Mouse (Mus musculus) limb, embryonic 15.5 days (tissue): ENCODE data around the gene Susd4. TPM values are rescaled to one million over a fixed set of nuclear protein-coding genes. Genes with fewer than 3 reads are reported as not detected.

ENCODE experiments used
- ATAC-seq: fragments of 200-750 bp; cut with Nextera tagmentation; 2 replicates; pipeline ENCODE4 v1.8.0; 2017; ENCODE audit warnings: low read depth, moderate TSS enrichment; ENCODE audit not compliant: insufficient number of reproducible peaks, low FRiP score, low TSS enrichment
- H3K27ac ChIP-seq: fragments of 300-500 bp; sonication (generic); 2 replicates; pipeline ENCODE4 v1.5.1; 2015; ENCODE audit warnings: moderate library complexity, mild to moderate bottlenecking, inconsistent platforms
- H3K27me3 ChIP-seq: fragments of 300-500 bp; sonication (generic); 2 replicates; pipeline ENCODE4 v1.6.1; 2015; ENCODE audit warnings: inconsistent platforms
- H3K36me3 ChIP-seq: fragments of 300-500 bp; sonication (generic); 2 replicates; pipeline ENCODE4 v1.6.1; 2015; ENCODE audit warnings: inconsistent platforms
- H3K4me1 ChIP-seq: fragments of 300-500 bp; sonication (generic); 2 replicates; pipeline ENCODE4 v1.6.1; 2015; ENCODE audit warnings: inconsistent platforms
- H3K4me2 ChIP-seq: fragments of 300-500 bp; sonication (generic); 2 replicates; pipeline ENCODE4 v1.6.1; 2015; ENCODE audit warnings: mild to moderate bottlenecking, inconsistent platforms
- H3K4me3 ChIP-seq: fragments of 300-500 bp; sonication (generic); 2 replicates; pipeline ENCODE4 v1.5.1; 2015; ENCODE audit warnings: mild to moderate bottlenecking, inconsistent platforms
- H3K9ac ChIP-seq: fragments of 300-500 bp; sonication (generic); 2 replicates; pipeline ENCODE4 v1.6.1; 2015; ENCODE audit warnings: inconsistent platforms
- H3K9me3 ChIP-seq: fragments of 300-500 bp; sonication (generic); 2 replicates; pipeline ENCODE4 v1.6.1; 2016; ENCODE audit warnings: inconsistent platforms
- WGBS: fragments of 180-500 bp; shearing (Covaris S2); methylation state at CpG from one replicate; pipeline ENCODE4 v1.1.7; 2015; 5-methylcytosine and 5-hydroxymethylcytosine counted together
- polyA plus RNA-seq: library from polyadenylated mRNA; unstranded; fragments of >200 nt; fragmentation: Nextera tagmentation; extraction: Ambion mirVana; gene quantifications from 2 replicates; pipeline ENCODE4 v1.2.1, GENCODE M21; 2015

The Susd4 gene
- polyA plus RNA-seq, result 12.8 and 14.4 TPM in 2 replicates

GRCm38 (mm10) chr1:182763716-182764461 is at the start of gene Susd4:
TSS of gene Susd4 (plus strand) at chr1:182763860.
- peak; percentile 69 for ATAC-seq
- no peaks in the 10 kb centered on the region for H3K9me3 ChIP-seq
- H3K9ac ChIP-seq, result peak within 1 kb of the TSS; percentile 24
- WGBS, result under 1% methylated on average over 86 of the region's 95 CpGs
- peak within 1 kb of the TSS; percentile 39; the same call in 1 of the 2 replicates for H3K27ac ChIP-seq
- peak within 1 kb of the TSS; percentile 66 for H3K4me3 ChIP-seq
- H3K4me1 ChIP-seq, result peaks cover 20% of the 10 kb centered on the region
- H3K27me3 ChIP-seq, result peaks cover 27% of the 10 kb centered on the region
- no peaks in the 10 kb centered on the region for H3K36me3 ChIP-seq
- H3K4me2 ChIP-seq, result peak within 1 kb of the TSS; percentile 94

GRCm38 (mm10) chr1:182714236-182714935 is 49.3 kb upstream of the Susd4 start:
- no peaks in the 10 kb centered on the region for H3K27me3 ChIP-seq
- no peaks in the 10 kb centered on the region for H3K9me3 ChIP-seq
- H3K4me3 ChIP-seq, result no peak overlapping the region
- ATAC-seq, result no peak
- no peaks in the 10 kb centered on the region for H3K36me3 ChIP-seq
- H3K4me2 ChIP-seq, result no peak overlapping the region
- no peak overlapping the region for H3K27ac ChIP-seq
- H3K9ac ChIP-seq, result no peak overlapping the region
- 69% methylated on average over 6 of the region's 6 CpGs for WGBS
- H3K4me1 ChIP-seq, result no peaks in the 10 kb centered on the region

GRCm38 (mm10) chr1:182727541-182727940 is 36.1 kb upstream of the Susd4 start:
- no peaks in the 10 kb centered on the region for H3K27me3 ChIP-seq
- no peak overlapping the region for H3K4me3 ChIP-seq
- 53% methylated on average over 12 of the region's 12 CpGs for WGBS
- H3K4me2 ChIP-seq, result no peak overlapping the region
- no peaks in the 10 kb centered on the region for H3K36me3 ChIP-seq
- no peaks in the 10 kb centered on the region for H3K9me3 ChIP-seq
- H3K27ac ChIP-seq, result no peak overlapping the region
- no peaks in the 10 kb centered on the region for H3K4me1 ChIP-seq
- H3K9ac ChIP-seq, result no peak overlapping the region
- ATAC-seq, result no peak

- no peak overlapping the region for H3K9ac ChIP-seq
- WGBS, result 83% methylated on average over 9 of the region's 9 CpGs
Observed at GRCm38 (mm10) chr1:182729002-182729401, 34.7 kb upstream of the Susd4 start.

DNA sequence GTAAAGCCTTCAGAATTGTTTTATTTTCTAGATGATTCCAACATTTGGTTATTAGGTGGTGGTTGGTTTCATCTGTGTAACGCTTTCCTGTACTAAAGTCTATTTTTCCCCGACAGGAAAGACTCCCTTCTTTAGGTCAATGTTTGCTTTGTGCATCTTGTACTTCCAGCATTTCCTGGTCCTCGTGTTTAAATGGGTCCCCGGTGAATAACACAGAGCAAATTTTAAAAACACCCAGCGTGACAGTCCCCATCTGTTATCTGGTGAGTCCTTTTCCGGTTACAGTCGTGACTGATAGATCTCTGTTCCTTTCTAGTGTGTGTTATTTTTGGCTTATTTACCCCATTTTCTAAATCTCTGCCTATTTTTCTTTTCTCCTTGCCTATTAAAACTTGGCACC is 31.0 kb upstream of the Susd4 start:
- no peaks in the 10 kb centered on the region for H3K9me3 ChIP-seq
- H3K9ac ChIP-seq, result no peak overlapping the region
- H3K27ac ChIP-seq, result no peak overlapping the region
- peaks cover 10% of the 10 kb centered on the region; the same call in 1 of the 2 replicates for H3K4me1 ChIP-seq
- ATAC-seq, result no peak
- H3K27me3 ChIP-seq, result no peaks in the 10 kb centered on the region
- WGBS, result 31% methylated on average over 7 of the region's 7 CpGs
- no peak overlapping the region for H3K4me3 ChIP-seq
- no peaks in the 10 kb centered on the region for H3K36me3 ChIP-seq
- no peak overlapping the region for H3K4me2 ChIP-seq

More at GRCm38 (mm10) chr1:182729002-182729401, 34.7 kb upstream of the Susd4 start:
- H3K4me1 ChIP-seq, result no peaks in the 10 kb centered on the region
- no peaks in the 10 kb centered on the region for H3K36me3 ChIP-seq
- no peak for ATAC-seq
- H3K4me3 ChIP-seq, result no peak overlapping the region
- H3K9me3 ChIP-seq, result no peaks in the 10 kb centered on the region
- H3K4me2 ChIP-seq, result no peak overlapping the region
- no peaks in the 10 kb centered on the region for H3K27me3 ChIP-seq
- H3K27ac ChIP-seq, result no peak overlapping the region

GRCm38 (mm10) chr1:182735891-182736290 is 27.8 kb upstream of the Susd4 start:
- Histone ChIP-seq H3K9ac (no peak overlapping the region), H3K27me3 (no peaks in the 10 kb centered on the region), H3K36me3 (no peaks in the 10 kb centered on the region), H3K4me2 (no peak overlapping the region), H3K4me1 (peaks cover 10% of the 10 kb centered on the region; the same call in 1 of the 2 replicates), H3K27ac (no peak overlapping the region), H3K9me3 (no peaks in the 10 kb centered on the region), H3K4me3 (no peak overlapping the region)
- no peak for ATAC-seq
- WGBS, result 51% methylated on average over 4 of the region's 4 CpGs

DNA sequence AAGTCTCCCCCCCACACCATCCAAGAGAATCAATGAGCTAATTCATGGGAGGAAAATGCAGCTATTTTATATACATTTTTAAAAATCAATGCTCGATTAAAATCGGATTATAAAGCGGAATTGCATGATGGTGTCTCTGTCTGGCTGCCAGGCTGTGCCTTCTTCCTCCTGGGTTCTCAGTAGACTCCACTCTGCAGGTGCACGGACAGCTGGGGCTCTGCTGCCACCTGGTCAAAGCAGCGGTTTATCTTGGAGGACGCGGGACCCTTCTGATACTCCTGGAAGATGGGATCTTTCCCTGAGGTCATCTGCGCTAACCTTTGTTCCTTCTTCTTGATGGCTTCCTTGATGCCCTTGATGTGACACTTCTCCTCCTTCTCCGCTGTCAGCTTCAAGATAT is 16.6 kb upstream of the Susd4 start:
- no peaks in the 10 kb centered on the region for H3K4me1 ChIP-seq

GRCm38 (mm10) chr1:182747834-182748233 is 15.8 kb upstream of the Susd4 start:
- WGBS, result 84% methylated on average over 17 of the region's 17 CpGs
- Histone ChIP-seq H3K4me3 (no peak overlapping the region), H3K4me2 (no peak overlapping the region), H3K27ac (no peak overlapping the region), H3K9ac (no peak overlapping the region), H3K9me3 (no peaks in the 10 kb centered on the region), H3K36me3 (no peaks in the 10 kb centered on the region), H3K4me1 (no peaks in the 10 kb centered on the region), H3K27me3 (0 out of 2 replicates have a peak, but pooled peaks cover 3% of the 10 kb centered on the region)
- no peak for ATAC-seq

More for the DNA sequence above, 16.6 kb upstream of the Susd4 start:
- WGBS, result 89% methylated on average over 9 of the region's 9 CpGs
- H3K9ac ChIP-seq, result no peak overlapping the region
- H3K27me3 ChIP-seq, result 0 out of 2 replicates have a peak, but pooled peaks cover 3% of the 10 kb centered on the region
- no peak overlapping the region for H3K4me2 ChIP-seq
- H3K27ac ChIP-seq, result no peak overlapping the region
- no peak for ATAC-seq
- H3K9me3 ChIP-seq, result no peaks in the 10 kb centered on the region
- H3K36me3 ChIP-seq, result no peaks in the 10 kb centered on the region
- H3K4me3 ChIP-seq, result no peak overlapping the region

DNA sequence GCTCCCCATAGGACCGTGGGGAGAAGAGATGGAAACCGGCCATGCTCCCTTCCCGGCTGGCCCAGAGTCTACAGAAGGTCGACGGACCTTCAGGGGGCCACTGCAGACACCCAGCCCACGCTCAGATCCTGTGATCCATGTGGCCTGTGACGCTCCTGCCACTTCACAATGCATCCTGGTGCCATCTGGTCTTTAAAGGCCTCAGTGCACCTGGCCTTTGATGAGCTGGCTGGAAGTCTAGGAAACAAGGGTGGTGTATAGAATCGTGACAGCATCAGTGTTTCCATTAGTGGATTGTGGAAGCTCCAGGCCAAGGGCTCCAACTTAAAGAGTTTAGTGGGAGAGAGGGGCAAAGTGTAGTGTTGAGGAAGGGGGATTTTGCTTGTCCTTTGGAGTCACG is 14.6 kb upstream of the Susd4 start, which contains the start of gene Ccdc185:
Gene Ccdc185 (minus strand): TSS at position 101 of the 400 bp plus-strand sequence.
- Histone ChIP-seq H3K9ac (no peak within 1 kb of the TSS), H3K4me3 (no peak within 1 kb of the TSS), H3K9me3 (no peaks in the 10 kb centered on the region), H3K36me3 (no peaks in the 10 kb centered on the region), H3K4me1 (no peaks in the 10 kb centered on the region), H3K4me2 (no peak within 1 kb of the TSS), H3K27ac (no peak within 1 kb of the TSS), H3K27me3 (0 out of 2 replicates have a peak, but pooled peaks cover 3% of the 10 kb centered on the region)
- no peak for ATAC-seq
- 83% methylated on average over 9 of the region's 9 CpGs for WGBS

DNA sequence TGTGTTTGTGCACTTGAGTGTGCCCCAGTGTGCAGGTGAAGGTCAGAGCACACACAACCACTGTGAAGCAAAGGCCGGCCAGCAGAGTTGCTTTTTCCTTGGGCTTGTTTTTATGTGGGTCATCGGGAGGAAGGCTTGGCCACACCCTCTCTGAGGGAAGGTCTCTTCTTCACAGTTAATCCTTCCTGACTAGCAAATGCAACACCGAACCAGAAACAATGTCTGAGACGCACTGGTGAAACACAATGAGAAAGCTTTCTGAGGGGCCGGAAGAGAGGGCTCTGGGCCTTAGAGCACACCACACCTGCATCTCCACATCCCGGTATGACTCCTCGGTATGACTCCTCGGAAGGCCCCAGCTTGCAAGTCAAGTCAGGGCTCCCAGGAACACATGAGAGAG is 12.4 kb upstream of the Susd4 start:
- Histone ChIP-seq H3K4me3 (no peak overlapping the region), H3K9ac (no peak overlapping the region), H3K27me3 (0 out of 2 replicates have a peak, but pooled peaks cover 3% of the 10 kb centered on the region), H3K4me1 (no peaks in the 10 kb centered on the region), H3K27ac (no peak overlapping the region), H3K9me3 (no peaks in the 10 kb centered on the region), H3K36me3 (no peaks in the 10 kb centered on the region), H3K4me2 (no peak overlapping the region)
- 75% methylated on average over 8 of the region's 8 CpGs for WGBS
- ATAC-seq, result no peak

- no peaks in the 10 kb centered on the region for H3K9me3 ChIP-seq
- ATAC-seq, result no peak
- no peak overlapping the region for H3K27ac ChIP-seq
- H3K4me2 ChIP-seq, result no peak overlapping the region
- H3K36me3 ChIP-seq, result no peaks in the 10 kb centered on the region
- no peak overlapping the region for H3K9ac ChIP-seq
- no peak overlapping the region for H3K4me3 ChIP-seq
- H3K4me1 ChIP-seq, result no peaks in the 10 kb centered on the region
- 77% methylated on average over 8 of the region's 8 CpGs for WGBS
- no peaks in the 10 kb centered on the region for H3K27me3 ChIP-seq
Observed at GRCm38 (mm10) chr1:182753694-182754093, 10.0 kb upstream of the Susd4 start.

- Histone ChIP-seq H3K36me3 (no peaks in the 10 kb centered on the region), H3K4me3 (no peak overlapping the region), H3K4me2 (no peak overlapping the region), H3K4me1 (no peaks in the 10 kb centered on the region), H3K9me3 (no peaks in the 10 kb centered on the region), H3K27me3 (no peaks in the 10 kb centered on the region), H3K27ac (no peak overlapping the region), H3K9ac (no peak overlapping the region)
- 87% methylated on average over 5 of the region's 5 CpGs for WGBS
- no peak for ATAC-seq
Observed at GRCm38 (mm10) chr1:182754865-182755264, 8.8 kb upstream of the Susd4 start.
